Mouse (Mus musculus) midbrain, postnatal 0 days (tissue): ENCODE measurements around the gene Prr23a1. TPM values are rescaled to one million over a fixed set of nuclear protein-coding genes. Genes with fewer than 3 reads are reported as not detected.
"Not testable (repeated sequence)": the region's sequence is repeated elsewhere in the genome, so short reads cannot be mapped to it uniquely, and the experiment has no call there.

Experiments used
- ATAC-seq: fragments of 200-750 bp; cut with Nextera tagmentation; 2 replicates; pipeline ENCODE4 v1.8.0; 2017; ENCODE audit warnings: moderate number of reproducible peaks, mild to moderate bottlenecking, moderate TSS enrichment, moderate library complexity; ENCODE audit not compliant: low FRiP score
- DNase-seq: peaks from one replicate; pipeline ENCODE4 v3.0.0-alpha.2; 2015; ENCODE audit warnings: low spot score
- H3K27ac ChIP-seq: fragments of 300-500 bp; sonication (generic); 2 replicates; pipeline ENCODE4 v1.5.1; 2014; ENCODE audit warnings: low read depth, mild to moderate bottlenecking, low read length, mixed read lengths
- H3K27me3 ChIP-seq: fragments of 300-500 bp; sonication (generic); 2 replicates; pipeline ENCODE4 v1.6.1; 2014; ENCODE audit warnings: low read length, control low read depth, mixed read lengths; ENCODE audit not compliant: insufficient read depth
- H3K36me3 ChIP-seq: fragments of 300-500 bp; sonication (generic); 2 replicates; pipeline ENCODE4 v1.6.1; 2014; ENCODE audit warnings: low read length, control low read depth, mixed read lengths; ENCODE audit not compliant: insufficient read depth
- H3K4me1 ChIP-seq: fragments of 300-500 bp; sonication (generic); 2 replicates; pipeline ENCODE4 v1.6.1; 2014; ENCODE audit warnings: mild to moderate bottlenecking, control low read depth, antibody characterized with exemption, low read length, mixed read lengths; ENCODE audit not compliant: insufficient read depth
- H3K4me2 ChIP-seq: fragments of 300-500 bp; sonication (generic); 2 replicates; pipeline ENCODE4 v1.6.1; 2014; ENCODE audit warnings: low read depth, mild to moderate bottlenecking, low read length, mixed read lengths; ENCODE audit not compliant: poor library complexity, severe bottlenecking
- H3K4me3 ChIP-seq: fragments of 300-500 bp; sonication (generic); 2 replicates; pipeline ENCODE4 v1.5.1; 2014; ENCODE audit warnings: low read depth, mild to moderate bottlenecking, low read length, moderate library complexity
- H3K9ac ChIP-seq: fragments of 300-500 bp; sonication (generic); replicated peaks from 2 replicates; pipeline ENCODE4 v1.6.1; 2014; ENCODE audit warnings: mild to moderate bottlenecking, low read length, moderate library complexity, mixed read lengths; ENCODE audit not compliant: poor library complexity, severe bottlenecking
- H3K9me3 ChIP-seq: fragments of 300-500 bp; sonication (generic); 2 replicates; pipeline ENCODE4 v1.6.1; 2016; ENCODE audit warnings: low read length, control low read depth
- CTCF ChIP-seq: IDR thresholded peaks from 2 replicates; pipeline ENCODE4 v1.5.1; 2016; ENCODE audit warnings: antibody characterized with exemption, mild to moderate bottlenecking
- WGBS: fragments of 180-500 bp; shearing (Covaris S2); extraction: QIAGEN DNeasy Blood & Tissue Kit; methylation state at CpG from one replicate; pipeline ENCODE4 v1.1.7; 2014; 5-methylcytosine and 5-hydroxymethylcytosine counted together
- polyA plus RNA-seq: library from polyadenylated mRNA; unstranded; fragments of >200 nt; fragmentation: Nextera tagmentation; extraction: Ambion mirVana; gene quantifications from 2 replicates; pipeline ENCODE4 v1.2.1, GENCODE M21; 2015
- total RNA-seq: library from RNA; depleted of rRNA; stranded (reverse); fragments of >200 nt; gene quantifications from 2 replicates; pipeline ENCODE4 v1.2.3, GENCODE M21; 2014

Prr23a1 gene
- total and polyA plus RNA-seq, 2 experiments from 2014 or later: not detected

DNA sequence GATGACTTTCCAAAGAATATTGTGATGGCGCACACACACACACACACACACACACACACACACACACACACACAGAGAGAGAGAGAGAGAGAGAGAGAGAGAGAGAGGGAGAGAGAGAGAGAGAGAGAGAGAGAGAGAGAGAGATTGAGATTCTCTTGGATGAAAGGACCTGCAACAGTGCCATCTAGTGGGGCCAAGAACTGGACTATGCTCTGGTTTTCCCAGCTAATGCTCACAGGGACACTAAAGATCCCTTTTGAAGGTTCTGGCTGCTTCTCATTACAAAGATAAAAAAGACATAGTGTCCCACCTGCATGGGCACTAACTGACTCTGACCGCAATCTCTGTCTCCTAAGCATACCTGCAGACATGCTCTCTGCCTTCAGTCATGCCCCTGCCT lies 32.8 kb upstream of the Prr23a1 start:
- H3K27me3 ChIP-seq, H3K4me1 ChIP-seq, H3K9me3 ChIP-seq, H3K36me3 ChIP-seq, H3K9ac ChIP-seq, ATAC-seq, H3K4me2 ChIP-seq, H3K27ac ChIP-seq, H3K4me3 ChIP-seq: not testable (repeated sequence)
- DNase-seq: peak; percentile 76
- 63% methylated on average over 2 of the region's 2 CpGs for WGBS
- peak; percentile 79 for TF ChIP-seq CTCF

DNA sequence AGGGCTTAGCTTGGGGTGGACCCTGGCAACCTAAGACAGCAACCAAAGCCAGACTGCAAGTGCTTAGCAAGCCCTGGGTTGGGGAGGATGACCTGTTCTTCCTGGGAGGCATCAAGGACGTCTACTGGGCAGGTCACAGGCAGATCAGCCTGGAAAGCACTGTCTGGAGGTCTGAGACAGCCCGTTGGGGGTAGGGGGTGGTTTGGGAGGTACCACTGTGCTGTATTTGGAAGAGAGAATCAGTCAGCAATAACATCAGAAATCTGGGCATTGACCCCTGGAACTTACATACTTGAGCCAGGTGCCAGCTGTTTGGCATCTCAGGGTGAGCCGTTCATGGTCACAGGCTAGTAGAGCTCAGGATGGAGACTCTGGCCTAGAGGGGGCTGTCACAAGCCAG lies 26.2 kb upstream of the Prr23a1 start:
- H3K4me3 ChIP-seq: no peak overlapping the region
- H3K4me2 ChIP-seq: no peak overlapping the region
- 83% methylated on average over 3 of the region's 3 CpGs for WGBS
- no peak for ATAC-seq
- no peaks in the 10 kb centered on the region for H3K4me1 ChIP-seq
- no peaks in the 10 kb centered on the region for H3K9me3 ChIP-seq
- no peaks in the 10 kb centered on the region for H3K27me3 ChIP-seq
- no peak overlapping the region for H3K27ac ChIP-seq
- no peak overlapping the region for H3K9ac ChIP-seq
- no peaks in the 10 kb centered on the region for H3K36me3 ChIP-seq
- DNase-seq: no peak
- TF ChIP-seq CTCF: no peak

DNA sequence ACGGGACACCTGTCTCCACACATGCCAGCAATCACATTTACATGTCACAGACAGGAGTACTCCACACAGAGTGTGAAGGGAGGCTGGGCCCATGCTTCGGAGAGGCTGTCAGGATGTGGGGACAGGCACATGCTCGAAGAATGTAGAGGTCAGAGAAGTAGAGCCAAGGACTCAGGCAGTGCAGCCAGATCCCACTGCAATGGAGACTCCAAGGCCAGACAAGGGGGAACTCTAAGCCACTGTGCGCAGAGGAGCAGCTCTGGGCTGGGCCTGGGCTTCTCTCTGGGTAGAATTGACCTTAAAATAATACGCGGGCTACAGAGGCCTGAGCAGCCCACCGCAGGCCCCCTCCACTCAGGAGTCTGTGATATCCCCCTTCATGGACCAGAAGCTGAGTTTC lies 24.7 kb upstream of the Prr23a1 start:
- Histone ChIP-seq H3K4me3 (no peak overlapping the region), H3K4me1 (no peaks in the 10 kb centered on the region), H3K27me3 (no peaks in the 10 kb centered on the region), H3K27ac (no peak overlapping the region), H3K9ac (no peak overlapping the region), H3K9me3 (no peaks in the 10 kb centered on the region; the same call in 1 of the 2 replicates), H3K36me3 (no peaks in the 10 kb centered on the region), H3K4me2 (no peak overlapping the region)
- ATAC-seq (no peak), DNase-seq (no peak)
- no peak for TF ChIP-seq CTCF
- 91% methylated on average over 7 of the region's 7 CpGs for WGBS

DNA sequence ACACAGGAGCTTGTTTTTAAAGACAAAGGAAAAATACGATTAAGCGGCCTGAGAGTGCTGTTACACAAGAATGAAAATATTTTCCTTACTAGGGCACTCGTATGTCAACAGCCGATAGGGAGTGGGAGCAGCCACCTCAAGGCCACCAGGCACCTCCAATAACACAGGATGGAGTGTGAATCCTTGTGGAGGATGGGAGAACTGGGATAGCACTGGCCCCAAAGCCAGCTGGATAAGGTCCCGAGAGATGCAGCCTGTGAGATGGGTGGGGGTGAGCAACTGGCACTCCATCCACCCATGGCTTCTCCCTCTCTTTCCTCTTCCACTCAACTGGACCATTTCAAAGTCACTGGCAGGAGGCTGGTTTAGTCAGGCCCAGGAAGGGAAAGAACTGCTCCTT lies 23.3 kb upstream of the Prr23a1 start:
- ATAC-seq (no peak), DNase-seq (no peak)
- H3K27ac ChIP-seq: no peak overlapping the region
- peaks cover 7% of the 10 kb centered on the region; the same call in 1 of the 2 replicates for H3K9me3 ChIP-seq
- H3K4me2 ChIP-seq: no peak overlapping the region
- TF ChIP-seq CTCF: no peak
- 79% methylated on average over 5 of the region's 5 CpGs for WGBS
- H3K36me3 ChIP-seq: no peaks in the 10 kb centered on the region
- no peak overlapping the region for H3K4me3 ChIP-seq
- no peaks in the 10 kb centered on the region for H3K4me1 ChIP-seq
- H3K27me3 ChIP-seq: no peaks in the 10 kb centered on the region
- no peak overlapping the region for H3K9ac ChIP-seq

DNA sequence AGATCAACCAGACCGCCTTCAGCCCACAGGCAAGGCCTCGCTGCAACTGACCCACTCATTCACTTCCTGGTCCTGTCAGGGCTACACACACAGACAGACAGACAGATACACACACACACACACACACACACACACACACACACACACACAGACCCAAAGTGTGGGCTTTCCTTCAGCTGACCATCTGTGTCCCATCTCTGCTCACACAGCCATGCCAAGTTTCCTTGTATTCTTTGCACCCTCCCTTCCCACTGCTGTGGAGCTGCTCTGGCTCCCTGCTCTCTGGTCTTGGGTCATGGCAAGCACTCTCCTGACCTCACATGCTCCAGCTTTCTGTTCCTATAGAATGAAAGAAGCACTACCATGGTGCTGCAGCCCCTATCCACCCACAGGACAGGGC lies 22.8 kb upstream of the Prr23a1 start:
- ATAC-seq (no peak), DNase-seq (no peak)
- no peak overlapping the region for H3K4me3 ChIP-seq

DNA sequence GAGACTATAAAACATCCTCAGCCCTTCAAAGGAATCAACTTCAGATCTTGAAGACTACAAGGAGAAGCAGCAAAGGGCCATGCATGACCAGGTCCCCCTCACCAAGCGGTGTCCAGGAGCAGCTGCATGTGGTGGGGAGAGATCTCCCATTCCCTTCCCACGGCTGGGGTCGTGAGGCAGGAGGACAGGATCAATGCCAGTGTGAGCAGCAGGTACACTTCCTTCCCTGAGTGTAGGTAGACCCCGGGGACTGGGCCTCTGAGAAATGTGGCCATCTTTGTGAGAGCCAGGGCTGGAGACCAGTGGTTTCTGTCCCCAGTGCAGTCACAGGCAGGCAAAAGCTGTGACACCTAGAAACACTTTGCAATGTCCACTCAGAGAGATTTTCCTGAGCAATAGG lies 21.8 kb upstream of the Prr23a1 start:
- no peak for TF ChIP-seq CTCF
- DNase-seq: no peak
- Histone ChIP-seq H3K27ac (no peak overlapping the region), H3K4me2 (no peak overlapping the region), H3K9me3 (peaks cover 7% of the 10 kb centered on the region; the same call in 1 of the 2 replicates), H3K4me3 (no peak overlapping the region), H3K4me1 (no peaks in the 10 kb centered on the region), H3K27me3 (no peaks in the 10 kb centered on the region), H3K36me3 (no peaks in the 10 kb centered on the region), H3K9ac (no peak overlapping the region)
- no peak for ATAC-seq
- WGBS: 88% methylated on average over 4 of the region's 4 CpGs

More for the DNA sequence above, 22.8 kb upstream of the Prr23a1 start:
- no peak overlapping the region for H3K4me2 ChIP-seq
- no peak overlapping the region for H3K27ac ChIP-seq
- peaks cover 7% of the 10 kb centered on the region; the same call in 1 of the 2 replicates for H3K9me3 ChIP-seq
- 92% methylated on average over 2 of the region's 2 CpGs for WGBS
- H3K27me3 ChIP-seq: no peaks in the 10 kb centered on the region
- no peaks in the 10 kb centered on the region for H3K4me1 ChIP-seq
- no peak overlapping the region for H3K9ac ChIP-seq
- TF ChIP-seq CTCF: no peak
- H3K36me3 ChIP-seq: no peaks in the 10 kb centered on the region
